Mouse (Mus musculus) G1E (cell line): ENCODE measurements around the gene Dus3l. TPM values are rescaled to one million over a fixed set of nuclear protein-coding genes. Genes with fewer than 3 reads are reported as not detected.

Source experiments
- ATAC-seq: 2 replicates; pipeline ENCODE4 v1.8.0; 2016; ENCODE audit warnings: mild to moderate bottlenecking; ENCODE audit not compliant: insufficient number of reproducible peaks, poor library complexity, low FRiP score, severe bottlenecking; ENCODE audit errors: extremely low read depth
- DNase-seq: peaks from one replicate; pipeline ENCODE4 v3.0.0; 2012; ENCODE audit warnings: low spot score
- H3K27me3 ChIP-seq: 2 replicates; pipeline ENCODE4 v1.6.1; 2012; ENCODE audit warnings: mild to moderate bottlenecking, low read length, inconsistent platforms; ENCODE audit not compliant: insufficient read depth
- H3K36me3 ChIP-seq: replicated peaks from 2 replicates; pipeline ENCODE3; 2012; ENCODE audit warnings: mild to moderate bottlenecking, inconsistent platforms
- H3K4me1 ChIP-seq: 2 replicates; pipeline ENCODE4 v1.6.1; 2012; ENCODE audit warnings: low read depth, low read length, inconsistent platforms, mixed read lengths; ENCODE audit not compliant: insufficient read depth
- H3K4me3 ChIP-seq: 2 replicates; pipeline ENCODE4 v1.5.1; 2012; ENCODE audit warnings: low read depth, mild to moderate bottlenecking, inconsistent platforms, low read length, moderate library complexity, mixed read lengths
- H3K9me3 ChIP-seq: replicated peaks from 2 replicates; pipeline ENCODE4 v1.6.1; 2012; ENCODE audit warnings: inconsistent platforms
- CTCF ChIP-seq: IDR thresholded peaks from 2 replicates; pipeline ENCODE4 v1.5.1; 2012; ENCODE audit warnings: low read depth, low read length, inconsistent platforms, mixed read lengths
- GATA1 ChIP-seq: IDR thresholded peaks from 2 replicates; pipeline ENCODE4 v1.6.1; 2012; ENCODE audit warnings: borderline replicate concordance, low read length, inconsistent platforms, mixed read lengths
- GATA2 ChIP-seq: IDR thresholded peaks from 2 replicates; pipeline ENCODE4 v1.6.1; 2012; ENCODE audit warnings: low read depth, low read length, inconsistent platforms, borderline replicate concordance
- POLR2AphosphoS5 ChIP-seq: IDR thresholded peaks from 2 replicates; pipeline ENCODE4 v1.6.1; 2012; ENCODE audit warnings: low read depth, low read length, inconsistent platforms; ENCODE audit not compliant: insufficient replicate concordance
- TAL1 ChIP-seq: conservative IDR thresholded peaks from 2 replicates; pipeline ENCODE4 v1.6.1; 2012; ENCODE audit warnings: low read depth, low read length, inconsistent platforms, mixed read lengths
- polyA plus RNA-seq: library from polyadenylated mRNA; stranded (reverse); fragments of >175 nt; gene quantifications from 2 replicates; pipeline ENCODE4 v1.2.3, GENCODE M21; 2012
- total RNA-seq, 2 experiments: library from RNA; stranded (forward) in 1 of 2; stranded (reverse) in 1 of 2; fragments of 200-1000 nt in 1 of 2; fragments of >200 nt in 1 of 2; fragmentation: Nextera tagmentation in 1 of 2; gene quantifications; 2 replicates each; pipeline ENCODE4 v1.2.3; 2014 to 2017

The Dus3l gene
- total and polyA plus RNA-seq, 3 experiments: 8.7 to 52.5 (median 12.4) TPM

- H3K4me1 ChIP-seq: peaks cover 23% of the 10 kb centered on the region
- DNase-seq (no peak), ATAC-seq (no peak)
- no peak overlapping the region for H3K4me3 ChIP-seq
- no peak for TF ChIP-seq TAL1
- no peak for TF ChIP-seq GATA1
- no peak for TF ChIP-seq CTCF
- no peak for TF ChIP-seq GATA2
- TF ChIP-seq POLR2AphosphoS5: no peak
- no peaks in the 10 kb centered on the region for H3K9me3 ChIP-seq
- peaks cover 7% of the 10 kb centered on the region for H3K36me3 ChIP-seq
- H3K27me3 ChIP-seq: peaks cover 54% of the 10 kb centered on the region
Measured at GRCm38 (mm10) chr17:56729656-56730055, 34.9 kb upstream of the Dus3l start.

- no peak for TF ChIP-seq GATA2
- no peak for TF ChIP-seq CTCF
- TF ChIP-seq GATA1: no peak
- no peak for TF ChIP-seq TAL1
- no peak for TF ChIP-seq POLR2AphosphoS5
- Histone ChIP-seq H3K9me3 (peaks cover 3% of the 10 kb centered on the region), H3K4me3 (no peak overlapping the region), H3K4me1 (peaks cover 7% of the 10 kb centered on the region), H3K36me3 (no peaks in the 10 kb centered on the region), H3K27me3 (peaks cover 81% of the 10 kb centered on the region)
- ATAC-seq: no peak
- DNase-seq: no peak
Measured at GRCm38 (mm10) chr17:56736534-56736933, 28.0 kb upstream of the Dus3l start.

GRCm38 (mm10) chr17:56738221-56738620, 26.3 kb upstream of the Dus3l start:
- Histone ChIP-seq H3K36me3 (no peaks in the 10 kb centered on the region), H3K27me3 (peaks cover 79% of the 10 kb centered on the region), H3K4me3 (no peak overlapping the region), H3K4me1 (peaks cover 8% of the 10 kb centered on the region), H3K9me3 (peaks cover 3% of the 10 kb centered on the region)
- TF ChIP-seq GATA2 (no peak), GATA1 (no peak), TAL1 (no peak), CTCF (no peak), POLR2AphosphoS5 (no peak)
- no peak for DNase-seq
- no peak for ATAC-seq

GRCm38 (mm10) chr17:56740118-56740787, 24.3 kb upstream of the Dus3l start:
- TF ChIP-seq POLR2AphosphoS5 (no peak), GATA2 (no peak), CTCF (no peak), GATA1 (no peak), TAL1 (no peak)
- H3K27me3 ChIP-seq: peaks cover 72% of the 10 kb centered on the region
- no peak for ATAC-seq

GRCm38 (mm10) chr17:56740788-56741160, 23.8 kb upstream of the Dus3l start:
- Histone ChIP-seq H3K9me3 (peaks cover 3% of the 10 kb centered on the region), H3K27me3 (peaks cover 71% of the 10 kb centered on the region), H3K36me3 (no peaks in the 10 kb centered on the region), H3K4me3 (no peak overlapping the region), H3K4me1 (peaks cover 7% of the 10 kb centered on the region; the same call in 1 of the 2 replicates)
- ATAC-seq: no peak
- TF ChIP-seq POLR2AphosphoS5 (no peak), CTCF (no peak), GATA1 (no peak), TAL1 (no peak), GATA2 (no peak)
- DNase-seq: no peak

More at GRCm38 (mm10) chr17:56740118-56740787, 24.3 kb upstream of the Dus3l start:
- Histone ChIP-seq H3K36me3 (no peaks in the 10 kb centered on the region), H3K9me3 (peaks cover 3% of the 10 kb centered on the region), H3K4me3 (no peak overlapping the region), H3K4me1 (peaks cover 7% of the 10 kb centered on the region; the same call in 1 of the 2 replicates)
- DNase-seq: no peak

GRCm38 (mm10) chr17:56744173-56744572, 20.4 kb upstream of the Dus3l start:
- H3K4me1 ChIP-seq: peaks cover 10% of the 10 kb centered on the region; the same call in 1 of the 2 replicates
- H3K9me3 ChIP-seq: no peaks in the 10 kb centered on the region
- TF ChIP-seq TAL1 (no peak), POLR2AphosphoS5 (no peak), GATA1 (no peak), CTCF (no peak), GATA2 (no peak)
- H3K4me3 ChIP-seq: no peak overlapping the region
- H3K27me3 ChIP-seq: peaks cover 70% of the 10 kb centered on the region
- ATAC-seq: no peak
- no peaks in the 10 kb centered on the region for H3K36me3 ChIP-seq
- no peak for DNase-seq
